Mouse (Mus musculus) embryonic facial prominence, embryonic 13.5 days (tissue): Measurements from ENCODE around the gene Vav2. TPM values are rescaled to one million over a fixed set of nuclear protein-coding genes. Genes with fewer than 3 reads are reported as not detected.

ENCODE experiments used
- ATAC-seq: fragments of 200-750 bp; cut with Nextera tagmentation; 2 replicates; pipeline ENCODE4 v1.8.0; 2017; ENCODE audit warnings: low read depth; ENCODE audit not compliant: insufficient number of reproducible peaks, insufficient read depth, low FRiP score, low TSS enrichment
- H3K27ac ChIP-seq: fragments of 300-500 bp; sonication (generic); 2 replicates; pipeline ENCODE4 v1.5.1; 2015; ENCODE audit warnings: moderate library complexity, mild to moderate bottlenecking, inconsistent platforms
- H3K27me3 ChIP-seq: fragments of 300-500 bp; sonication (generic); 2 replicates; pipeline ENCODE4 v1.6.1; 2015; ENCODE audit warnings: mild to moderate bottlenecking, inconsistent platforms
- H3K36me3 ChIP-seq: fragments of 300-500 bp; sonication (generic); 2 replicates; pipeline ENCODE4 v1.6.1; 2015; ENCODE audit warnings: mild to moderate bottlenecking, inconsistent platforms
- H3K4me1 ChIP-seq: fragments of 300-500 bp; sonication (generic); 2 replicates; pipeline ENCODE4 v1.6.1; 2015; ENCODE audit warnings: inconsistent platforms
- H3K4me2 ChIP-seq: fragments of 300-500 bp; sonication (generic); 2 replicates; pipeline ENCODE4 v1.6.1; 2015; ENCODE audit warnings: moderate library complexity, mild to moderate bottlenecking, inconsistent platforms
- H3K4me3 ChIP-seq: fragments of 300-500 bp; sonication (generic); 2 replicates; pipeline ENCODE4 v1.5.1; 2015; ENCODE audit warnings: mild to moderate bottlenecking, inconsistent platforms
- H3K9ac ChIP-seq: fragments of 300-500 bp; sonication (generic); 2 replicates; pipeline ENCODE4 v1.6.1; 2015; ENCODE audit warnings: mild to moderate bottlenecking, inconsistent platforms
- H3K9me3 ChIP-seq: fragments of 300-500 bp; sonication (generic); 2 replicates; pipeline ENCODE4 v1.6.1; 2016; ENCODE audit warnings: inconsistent platforms
- WGBS: fragments of 180-500 bp; shearing (Covaris S2); methylation state at CpG from one replicate; pipeline ENCODE4 v1.1.7; 2015; ENCODE audit warnings: mixed read lengths; 5-methylcytosine and 5-hydroxymethylcytosine counted together
- polyA plus RNA-seq: library from polyadenylated mRNA; unstranded; fragments of >200 nt; fragmentation: Nextera tagmentation; extraction: Ambion mirVana; gene quantifications from 2 replicates; pipeline ENCODE4 v1.2.1, GENCODE M21; 2015

Gene Vav2
- polyA plus RNA-seq, 1 experiment from 2014 or later, result 5.2 TPM

DNA sequence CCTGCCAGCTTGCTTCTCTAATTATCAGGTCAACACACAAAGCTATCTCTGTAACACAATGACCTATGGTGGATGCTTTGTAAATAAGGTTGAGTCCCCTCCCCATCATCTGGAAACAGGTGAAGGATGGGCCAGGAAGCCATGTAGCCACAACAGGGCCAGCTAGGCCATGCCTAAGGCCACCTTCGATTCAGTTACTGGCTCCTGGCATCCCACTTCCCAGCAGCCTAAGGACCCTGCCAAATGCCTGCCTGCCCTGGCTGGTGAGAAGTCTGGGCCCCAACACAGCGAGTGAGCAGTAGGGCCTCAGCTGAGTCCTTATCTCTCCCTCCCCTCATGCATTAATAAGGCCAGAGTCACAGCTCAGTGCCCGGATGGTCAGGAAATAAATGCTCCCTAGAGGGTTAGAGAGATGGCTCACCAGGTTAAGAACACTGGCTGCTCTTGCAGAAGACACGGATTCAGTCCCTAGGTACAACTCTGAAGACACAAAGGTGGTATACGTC, 9.1 kb downstream of the Vav2 start:
- no peaks in the 10 kb centered on the region for H3K36me3 ChIP-seq
- no peak overlapping the region for H3K4me3 ChIP-seq
- H3K9ac ChIP-seq, result no peak overlapping the region
- no peak overlapping the region for H3K27ac ChIP-seq
- no peak overlapping the region for H3K4me2 ChIP-seq
- WGBS, result 60% methylated on average over 5 of the region's 5 CpGs
- H3K4me1 ChIP-seq, result peaks cover 65% of the 10 kb centered on the region
- no peaks in the 10 kb centered on the region for H3K9me3 ChIP-seq
- ATAC-seq, result no peak
- no peaks in the 10 kb centered on the region for H3K27me3 ChIP-seq

DNA sequence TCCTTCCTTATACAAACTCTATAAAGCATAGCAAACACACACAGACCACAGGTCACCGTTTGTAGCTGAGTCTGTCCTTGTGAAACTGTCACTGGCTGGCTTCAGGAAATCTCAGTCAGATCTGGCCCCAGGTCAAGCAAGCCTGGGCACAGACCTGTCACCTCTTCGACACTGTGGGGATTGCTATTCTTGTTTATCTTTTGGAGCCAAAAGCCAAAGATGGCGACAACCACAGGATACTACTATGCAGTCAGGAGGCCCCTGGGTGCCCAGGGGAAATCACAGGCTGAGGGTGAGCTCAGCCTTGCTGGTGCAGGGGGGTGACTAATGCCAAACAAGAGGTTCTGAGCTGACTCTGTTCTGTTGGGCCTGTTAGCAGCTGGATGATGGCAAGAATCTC, 10.4 kb downstream of the Vav2 start:
- 31% methylated on average over 3 of the region's 3 CpGs for WGBS
- H3K4me2 ChIP-seq, result no peak overlapping the region
- peaks cover 71% of the 10 kb centered on the region for H3K4me1 ChIP-seq

DNA sequence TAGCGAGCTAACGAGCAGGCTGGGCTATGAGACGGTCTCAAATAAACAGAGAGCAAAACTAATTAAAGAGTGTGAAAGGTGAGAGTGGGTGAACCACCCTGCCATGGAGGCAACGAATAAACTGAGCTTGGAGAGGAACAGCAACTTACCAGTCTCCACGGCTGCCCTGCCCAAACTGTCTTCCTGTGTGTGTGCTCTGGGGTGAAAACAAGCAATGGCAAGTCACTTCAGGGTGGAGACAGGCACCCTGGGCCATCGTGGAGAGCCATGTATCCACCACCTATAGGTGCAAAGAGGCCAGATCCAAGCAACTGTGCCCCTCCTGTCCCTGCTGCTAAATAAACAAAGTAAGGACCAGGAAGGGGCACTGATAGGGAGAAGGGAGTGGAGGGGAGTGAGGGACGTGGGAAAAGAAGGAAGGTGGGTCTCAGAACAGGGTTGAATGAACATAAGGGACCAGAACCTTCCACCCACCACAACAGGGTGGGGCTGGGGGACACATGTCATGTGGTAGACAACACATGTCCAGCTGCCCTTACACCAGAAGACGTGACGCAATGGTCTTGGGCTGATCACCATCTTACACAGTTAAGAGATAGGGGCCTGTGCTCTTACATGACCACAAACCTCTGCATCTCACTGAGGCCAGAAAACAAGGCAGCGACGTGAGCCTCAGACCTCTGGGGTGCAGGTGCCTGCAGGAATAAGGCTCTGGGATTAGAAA, 11.6 kb downstream of the Vav2 start:
- Histone ChIP-seq H3K4me1 (peaks cover 75% of the 10 kb centered on the region), H3K4me3 (no peak overlapping the region), H3K27ac (no peak overlapping the region), H3K36me3 (no peaks in the 10 kb centered on the region), H3K9ac (no peak overlapping the region), H3K27me3 (no peaks in the 10 kb centered on the region), H3K4me2 (no peak overlapping the region), H3K9me3 (no peaks in the 10 kb centered on the region)
- no peak for ATAC-seq
- WGBS, result 65% methylated on average over 11 of the region's 11 CpGs

More for the DNA sequence above, 10.4 kb downstream of the Vav2 start:
- no peak overlapping the region for H3K27ac ChIP-seq
- ATAC-seq, result no peak
- H3K4me3 ChIP-seq, result no peak overlapping the region
- no peaks in the 10 kb centered on the region for H3K9me3 ChIP-seq
- no peaks in the 10 kb centered on the region for H3K27me3 ChIP-seq
- peak overlapping the region; percentile 36; the same call in 1 of the 2 replicates for H3K9ac ChIP-seq
- no peaks in the 10 kb centered on the region for H3K36me3 ChIP-seq

DNA sequence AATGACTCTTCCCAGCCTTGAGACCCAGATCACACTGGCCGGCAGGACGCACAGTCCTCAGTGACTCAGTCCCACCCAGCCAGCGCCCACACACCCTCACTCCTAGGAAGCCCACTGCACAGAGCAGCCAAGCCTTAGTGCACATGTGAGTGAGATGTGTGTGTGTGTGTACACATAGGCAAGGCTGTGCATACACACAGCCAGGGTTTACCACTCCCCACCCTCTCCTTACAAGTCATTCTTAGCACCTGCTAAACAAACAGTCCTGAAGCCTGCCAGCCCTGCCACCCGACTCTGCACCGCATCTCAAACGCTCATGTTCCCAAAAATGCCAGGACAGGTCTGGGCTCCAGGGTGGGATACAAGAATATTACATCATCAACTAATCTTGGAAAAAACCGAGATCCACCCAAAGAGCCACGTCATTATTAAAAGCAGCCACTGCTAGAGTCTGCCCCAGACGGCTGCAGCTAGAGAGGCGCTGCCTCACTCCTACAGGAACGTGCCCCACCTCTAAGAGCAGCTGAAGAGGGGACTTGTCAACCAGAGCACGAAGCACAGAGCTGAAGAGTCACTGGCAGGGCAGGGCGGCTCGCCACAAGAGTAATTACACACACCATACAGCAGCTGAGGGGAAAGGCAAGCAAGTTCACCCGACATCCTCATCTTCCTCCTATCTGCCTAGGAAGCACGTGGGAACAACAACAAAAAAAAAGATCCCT, 12.7 kb downstream of the Vav2 start:
- no peak overlapping the region for H3K4me3 ChIP-seq
- H3K27me3 ChIP-seq, result no peaks in the 10 kb centered on the region
- H3K4me2 ChIP-seq, result no peak overlapping the region
- no peak overlapping the region for H3K27ac ChIP-seq
- ATAC-seq, result 0 out of 2 replicates have a peak, but pooled peaks have one; percentile 48
- H3K9ac ChIP-seq, result no peak overlapping the region; the same call in 1 of the 2 replicates
- H3K9me3 ChIP-seq, result no peaks in the 10 kb centered on the region
- H3K4me1 ChIP-seq, result peaks cover 78% of the 10 kb centered on the region
- H3K36me3 ChIP-seq, result no peaks in the 10 kb centered on the region
- WGBS, result 24% methylated on average over 16 of the region's 16 CpGs

DNA sequence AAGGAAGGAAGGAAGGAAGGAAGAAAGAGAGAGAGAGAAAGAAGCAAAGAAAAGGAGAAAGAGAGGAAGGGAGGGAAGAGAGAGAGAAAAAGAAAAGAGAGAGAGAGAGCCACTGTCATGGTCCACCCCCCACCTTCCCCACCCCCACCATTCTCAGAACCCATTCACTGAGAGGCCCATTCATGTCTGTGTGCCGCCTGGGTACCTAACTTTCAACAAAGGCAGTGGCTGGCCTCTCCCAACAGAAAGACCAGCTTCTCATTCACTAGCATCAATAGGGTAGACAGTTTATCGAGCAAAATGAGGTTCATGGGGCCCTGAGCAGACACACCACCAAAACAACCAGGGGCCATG, 13.3 kb downstream of the Vav2 start:
- Histone ChIP-seq H3K9me3 (no peaks in the 10 kb centered on the region), H3K27me3 (no peaks in the 10 kb centered on the region), H3K4me1 (peaks cover 73% of the 10 kb centered on the region), H3K4me2 (no peak overlapping the region), H3K9ac (no peak overlapping the region), H3K36me3 (no peaks in the 10 kb centered on the region), H3K27ac (no peak overlapping the region), H3K4me3 (no peak overlapping the region)
- no peak for ATAC-seq
- 43% methylated on average over 2 of the region's 2 CpGs for WGBS

DNA sequence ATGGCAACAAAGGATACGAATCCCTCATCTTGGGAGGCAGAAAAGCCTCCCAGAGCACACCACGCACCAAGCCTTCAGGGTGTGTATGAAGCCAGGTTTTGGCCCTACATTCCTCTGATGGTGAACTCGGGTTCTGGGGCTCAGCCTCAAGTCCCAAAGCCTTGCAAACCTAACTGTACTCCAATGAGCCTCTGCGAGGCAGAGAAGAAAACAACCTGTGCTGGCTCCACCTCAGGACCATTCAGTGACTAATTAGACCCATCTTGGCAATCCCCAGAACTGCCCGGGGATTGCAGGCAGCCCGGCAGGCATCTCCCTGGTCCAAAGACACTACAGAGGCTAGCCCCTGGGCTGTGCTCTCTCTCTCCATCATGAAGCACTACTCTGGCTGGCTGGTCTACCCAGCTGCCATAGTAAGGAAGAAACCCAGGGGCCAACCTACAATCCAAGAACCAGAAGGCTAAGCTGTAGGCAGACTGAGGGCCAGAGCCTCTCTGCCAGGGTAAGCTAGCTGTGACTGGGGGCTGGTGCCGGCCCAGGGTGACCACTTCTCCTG, 14.5 kb downstream of the Vav2 start:
- peaks cover 68% of the 10 kb centered on the region for H3K4me1 ChIP-seq
- peak overlapping the region; percentile 34 for H3K4me2 ChIP-seq
- H3K9ac ChIP-seq, result 0 out of 2 replicates have a peak overlapping the region, but pooled peaks have one; percentile 36

DNA sequence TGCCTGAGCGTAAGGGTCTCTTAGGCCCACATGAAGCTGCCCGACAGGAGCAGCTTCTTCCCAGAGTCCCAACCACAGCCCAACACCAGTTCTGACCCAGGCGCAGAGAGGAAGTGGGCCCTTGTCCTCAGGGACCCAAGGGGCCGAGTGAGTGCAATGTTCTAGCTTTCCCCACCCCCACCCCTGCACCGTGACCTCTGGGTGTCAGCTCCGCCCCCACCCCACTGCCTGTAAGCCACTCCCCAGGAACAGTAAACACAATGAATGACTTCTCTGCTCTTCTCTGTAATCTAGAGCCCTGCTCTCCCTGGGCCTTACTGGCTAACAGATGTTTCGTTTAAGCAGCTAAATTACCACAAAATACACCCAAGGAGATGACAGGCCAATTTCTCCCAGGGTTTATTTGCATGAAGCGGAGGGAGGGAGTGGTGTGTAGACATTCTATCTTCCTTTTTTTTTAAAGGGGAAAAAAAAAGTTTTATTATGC, 15.1 kb downstream of the Vav2 start:
- Histone ChIP-seq H3K4me1 (peaks cover 68% of the 10 kb centered on the region), H3K9ac (peak overlapping the region; percentile 27; the same call in 1 of the 2 replicates), H3K4me3 (no peak overlapping the region), H3K27me3 (no peaks in the 10 kb centered on the region), H3K36me3 (no peaks in the 10 kb centered on the region), H3K9me3 (no peaks in the 10 kb centered on the region), H3K4me2 (peak overlapping the region; percentile 34), H3K27ac (peak overlapping the region; percentile 84)
- WGBS, result 10% methylated on average over 8 of the region's 8 CpGs
- no peak for ATAC-seq

More for the DNA sequence above, 14.5 kb downstream of the Vav2 start:
- peak overlapping the region; percentile 84 for H3K27ac ChIP-seq
- no peaks in the 10 kb centered on the region for H3K27me3 ChIP-seq
- H3K4me3 ChIP-seq, result peak overlapping the region; percentile 13; the same call in 1 of the 2 replicates
- ATAC-seq, result no peak
- H3K9me3 ChIP-seq, result no peaks in the 10 kb centered on the region
- no peaks in the 10 kb centered on the region for H3K36me3 ChIP-seq
- 10% methylated on average over 7 of the region's 7 CpGs for WGBS

DNA sequence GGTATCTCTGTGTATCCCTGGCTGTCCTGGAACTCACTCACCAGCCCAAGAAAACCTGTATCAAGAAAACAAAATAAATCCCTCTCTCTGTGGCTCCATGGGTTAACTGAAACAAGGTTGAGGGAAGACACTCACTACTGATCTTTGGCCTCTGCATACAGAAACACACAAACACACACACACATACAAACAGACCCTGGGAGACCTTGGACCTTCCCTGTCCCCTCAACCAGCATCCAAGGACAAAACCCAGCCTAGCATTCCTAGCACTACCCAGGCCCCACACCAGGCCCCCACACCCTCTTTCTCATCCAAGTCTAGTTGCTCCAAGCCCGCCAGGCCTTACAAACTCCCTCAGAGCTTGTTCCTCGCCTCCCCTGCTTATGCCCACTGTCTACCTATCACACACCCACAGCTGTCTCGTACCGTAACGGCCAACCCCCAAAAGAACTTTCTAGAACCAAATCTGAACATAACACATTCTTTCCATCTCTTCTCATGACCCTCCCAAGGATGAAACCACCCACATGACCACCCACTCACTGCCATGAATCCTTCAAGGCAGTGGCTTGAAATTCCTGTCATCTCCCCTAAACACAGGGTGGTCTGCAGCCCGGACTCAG, 16.2 kb downstream of the Vav2 start:
- Histone ChIP-seq H3K4me3 (no peak overlapping the region), H3K9ac (no peak overlapping the region), H3K9me3 (no peaks in the 10 kb centered on the region), H3K27me3 (no peaks in the 10 kb centered on the region), H3K36me3 (no peaks in the 10 kb centered on the region), H3K4me1 (peaks cover 59% of the 10 kb centered on the region), H3K27ac (no peak overlapping the region), H3K4me2 (no peak overlapping the region)
- 82% methylated on average over 6 of the region's 6 CpGs for WGBS
- no peak for ATAC-seq

DNA sequence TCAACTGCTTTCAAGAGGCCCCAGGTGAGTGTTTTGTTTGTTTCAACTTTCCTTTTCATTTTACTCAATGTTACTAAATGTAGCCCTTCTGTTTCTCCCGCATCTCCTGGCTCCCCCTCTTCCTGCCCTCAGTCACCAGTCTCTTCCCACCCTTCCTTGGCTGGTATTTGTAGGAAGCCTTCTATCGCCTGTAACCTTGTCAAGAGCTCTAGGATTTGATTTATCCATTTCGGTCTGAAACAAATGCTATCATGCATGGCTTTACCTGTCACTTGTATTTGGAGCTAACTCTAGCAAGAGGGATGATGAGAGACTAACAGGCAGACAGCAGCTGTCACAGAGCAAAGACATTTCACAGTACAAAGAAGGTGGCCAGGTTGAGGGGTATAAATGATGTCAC, 18.6 kb downstream of the Vav2 start:
- Histone ChIP-seq H3K27ac (no peak overlapping the region), H3K4me2 (no peak overlapping the region), H3K9ac (no peak overlapping the region), H3K4me1 (peaks cover 60% of the 10 kb centered on the region), H3K4me3 (no peak overlapping the region), H3K36me3 (no peaks in the 10 kb centered on the region), H3K9me3 (no peaks in the 10 kb centered on the region), H3K27me3 (no peaks in the 10 kb centered on the region)
- whole genome bisulfite sequencing, result 66% methylated on average over 3 of the region's 3 CpGs
- ATAC-seq, result no peak

DNA sequence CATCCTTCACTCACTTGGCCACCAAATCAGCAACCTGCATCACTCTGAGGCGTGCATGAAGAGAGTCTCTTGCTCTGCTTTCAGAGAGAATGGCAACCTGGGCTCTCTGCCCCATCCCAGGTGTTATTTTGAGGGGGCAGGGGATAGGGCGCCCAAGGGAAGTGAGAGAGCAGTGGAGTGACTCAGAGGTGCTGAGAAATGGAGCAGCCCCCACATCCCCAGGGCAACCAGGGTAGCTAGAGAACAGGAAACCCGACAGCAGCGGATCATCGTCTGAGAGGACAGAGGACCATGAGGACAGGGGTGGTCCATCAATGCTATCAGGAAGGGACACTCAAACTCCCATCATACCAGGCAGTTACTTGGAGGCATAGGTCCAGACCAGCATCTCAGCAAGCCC, 19.9 kb downstream of the Vav2 start:
- ATAC-seq, result no peak
- H3K27ac ChIP-seq, result no peak overlapping the region
- no peak overlapping the region for H3K4me3 ChIP-seq
- H3K4me1 ChIP-seq, result peaks cover 49% of the 10 kb centered on the region
- H3K27me3 ChIP-seq, result no peaks in the 10 kb centered on the region
- no peaks in the 10 kb centered on the region for H3K36me3 ChIP-seq
- H3K9me3 ChIP-seq, result no peaks in the 10 kb centered on the region
- H3K4me2 ChIP-seq, result no peak overlapping the region
- WGBS, result 80% methylated on average over 5 of the region's 5 CpGs
- H3K9ac ChIP-seq, result no peak overlapping the region
